Mouse (Mus musculus): ENCODE data around the gene Chchd1.

- peak; percentile 23; the same call in 1 of the 2 replicates for TF ChIP-seq POLR2A (IDR thresholded peaks at IDR 0.05; ENCODE audit: control insufficient read depth, low read depth, low read length)
- peak; percentile 82; the same call in 1 of the 2 replicates for TF ChIP-seq CTCF (IDR thresholded peaks at IDR 0.05; ENCODE audit: control insufficient read depth, insufficient read depth, insufficient replicate concordance, low read depth, low read length)
These were observed 41.8 kb upstream of the Chchd1 start for GRCm38 (mm10) chr14:20660827-20661660.

Measured in testis, adult 2 months (tissue).